Mouse (Mus musculus) heart, postnatal 0 days (tissue): ENCODE measurements at regions not wholly inside any gene's neighbourhood (a gene's known extent, or its start where the extent isn't known, plus 50 kb on each side); places are given as distances from the start of the nearest gene placed in this dataset.

Experiments
- CTCF ChIP-seq: IDR thresholded peaks from 2 replicates; pipeline ENCODE4 v1.5.1; 2016; ENCODE audit warnings: antibody characterized with exemption, control low read depth, low read depth
- EP300 ChIP-seq: IDR thresholded peaks from 2 replicates; pipeline ENCODE4 v1.6.1; 2016; ENCODE audit warnings: antibody characterized with exemption, low read depth

- TF ChIP-seq CTCF (no peak), EP300 (no peak)
Measured at GRCm38 (mm10) chr14:105416964-105417363, 158.6 kb downstream of the Ndfip2 start.
